Mouse (Mus musculus): ENCODE results near the gene Hhipl1. TPM values are rescaled to one million over a fixed set of nuclear protein-coding genes. Genes with fewer than 3 reads are reported as not detected.

The Hhipl1 gene
- polyA plus RNA-seq, 1 experiment from 2014 or later: 0.55 TPM

DNA sequence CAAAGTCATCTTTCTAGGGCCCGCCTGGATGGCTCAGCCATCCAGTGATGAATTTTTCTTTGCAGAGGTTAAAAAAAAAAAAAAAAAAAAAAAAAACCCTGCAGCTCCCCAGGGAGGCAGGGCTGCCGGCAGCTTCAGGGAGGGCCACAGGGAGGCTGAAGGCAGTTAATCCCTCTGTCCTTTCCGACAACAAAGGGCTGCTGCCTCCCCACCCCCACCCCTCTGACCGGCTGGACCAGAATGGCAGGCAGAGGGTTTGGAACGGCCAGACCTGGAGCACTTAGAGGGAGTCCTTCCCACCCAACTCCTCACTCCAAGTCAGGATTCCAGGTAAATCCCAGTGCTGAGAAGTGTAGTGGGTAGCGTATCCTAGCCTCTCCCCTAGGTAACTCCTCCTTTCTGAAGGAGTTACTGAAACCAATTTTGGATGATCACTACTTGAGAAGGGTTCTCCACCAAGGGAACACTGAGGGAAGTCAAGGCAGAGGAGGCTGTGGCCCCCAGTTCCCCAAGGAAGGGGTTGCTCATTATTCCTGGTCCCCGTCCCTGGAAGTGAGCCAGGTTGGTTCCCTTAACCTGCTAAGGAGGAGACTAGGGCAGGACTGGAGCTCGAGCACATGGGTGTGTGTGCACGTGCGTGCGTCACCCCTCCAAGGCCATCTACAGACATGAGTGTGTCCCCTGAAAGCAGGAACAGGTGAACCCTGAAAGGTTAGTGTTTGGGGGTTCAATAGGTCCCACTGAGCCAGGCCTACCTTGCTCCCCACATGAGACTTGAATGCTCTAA lies 20.7 kb upstream of the Hhipl1 start:
- H3K4me2 ChIP-seq (replicated peaks): no peak overlapping the region
- H3K9me3 ChIP-seq: no peaks in the 10 kb centered on the region
- 31% methylated on average over 11 of the region's 11 CpGs for WGBS
- H3K27me3 ChIP-seq (replicated peaks): no peaks in the 10 kb centered on the region
- no peaks in the 10 kb centered on the region for H3K36me3 ChIP-seq
- no peak overlapping the region for H3K27ac ChIP-seq
- peak; percentile 35; the same call in 1 of the 2 replicates for ATAC-seq
- H3K4me3 ChIP-seq (replicated peaks): no peak overlapping the region
- H3K9ac ChIP-seq: 0 out of 2 replicates have a peak overlapping the region, but pooled peaks have one; percentile 2
- peaks cover 11% of the 10 kb centered on the region for H3K4me1 ChIP-seq (replicated peaks)

DNA sequence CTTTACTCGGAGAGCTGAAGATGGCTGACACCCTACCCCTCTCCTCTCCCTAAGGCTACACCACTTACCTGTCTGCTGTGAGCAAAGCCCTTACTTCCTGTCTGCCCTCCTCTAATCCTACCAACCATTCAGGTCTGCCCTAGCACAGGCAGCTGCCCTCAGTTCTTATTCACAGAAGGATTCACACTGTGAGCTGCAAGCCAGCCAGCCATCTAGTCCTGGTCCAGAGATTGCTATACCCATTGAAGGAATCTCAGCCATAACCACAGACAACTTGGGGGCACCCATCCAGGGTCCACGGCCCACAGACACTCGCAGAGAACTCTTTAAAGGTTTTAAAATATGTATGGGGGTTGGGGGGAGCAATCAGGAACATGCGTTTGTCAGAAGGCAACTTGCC lies 19.7 kb upstream of the Hhipl1 start:
- H3K36me3 ChIP-seq: no peaks in the 10 kb centered on the region
- H3K4me2 ChIP-seq (replicated peaks): no peak overlapping the region
- no peak overlapping the region for H3K4me3 ChIP-seq (replicated peaks)
- H3K9me3 ChIP-seq: no peaks in the 10 kb centered on the region
- H3K9ac ChIP-seq: no peak overlapping the region
- ATAC-seq: no peak
- peaks cover 11% of the 10 kb centered on the region for H3K4me1 ChIP-seq (replicated peaks)
- WGBS: 81% methylated on average over 4 of the region's 4 CpGs
- H3K27ac ChIP-seq: no peak overlapping the region
- no peaks in the 10 kb centered on the region for H3K27me3 ChIP-seq (replicated peaks)

DNA sequence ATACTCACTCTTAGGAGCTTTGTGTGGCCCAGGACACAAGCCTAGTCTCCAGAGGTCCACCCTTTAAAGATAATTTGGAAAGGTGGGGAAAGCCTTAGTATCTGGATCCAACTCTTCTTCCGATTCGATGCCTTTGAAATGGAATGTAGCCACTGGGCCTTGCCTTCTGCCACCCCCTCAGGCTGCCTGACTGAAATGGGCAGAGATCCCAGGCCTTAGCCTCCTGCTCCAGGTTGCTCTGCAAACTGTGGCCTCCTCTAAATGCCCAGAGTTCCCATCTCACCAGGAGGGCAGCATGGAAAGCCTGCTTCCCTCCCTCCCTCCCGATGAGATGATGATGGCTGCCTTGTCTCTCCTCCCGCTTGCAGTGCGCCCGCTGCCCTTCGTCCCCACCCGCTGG lies 19.1 kb upstream of the Hhipl1 start:
- H3K4me2 ChIP-seq (replicated peaks): no peak overlapping the region

DNA sequence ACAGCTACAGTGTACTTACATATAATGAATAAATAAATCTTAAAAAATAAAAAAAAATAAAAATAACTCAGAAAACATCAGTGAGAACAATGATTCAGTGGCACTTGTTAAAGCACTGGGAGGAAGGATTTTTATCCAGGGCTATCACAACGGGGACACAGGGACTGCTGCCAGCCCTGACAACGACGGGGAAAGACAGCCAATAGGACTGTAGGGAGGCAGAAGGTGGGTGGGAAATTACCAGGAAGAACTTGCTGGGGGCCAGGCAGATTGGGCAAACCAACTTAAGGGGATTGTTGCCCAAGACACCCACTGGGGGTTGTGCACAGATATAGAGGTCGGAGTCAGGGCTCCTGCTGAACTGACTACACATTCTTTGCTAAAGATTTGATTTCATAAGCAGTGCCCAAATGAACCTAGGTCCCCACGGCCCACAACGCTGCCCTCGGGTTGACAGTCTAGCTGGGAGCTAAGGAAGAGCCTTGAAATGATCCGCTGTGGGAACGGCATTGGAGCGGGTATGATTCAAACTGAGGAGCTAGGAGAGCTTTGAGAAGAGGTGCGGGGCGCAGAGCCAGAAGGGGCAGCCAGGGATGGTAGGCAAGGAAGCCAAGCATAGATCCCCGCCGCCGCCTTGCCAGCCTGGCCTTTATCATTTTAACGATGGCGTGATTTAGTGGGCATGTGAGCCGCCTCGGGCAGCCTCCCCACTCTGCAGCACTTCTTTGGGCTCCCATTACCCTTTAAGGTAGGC lies 17.8 kb upstream of the Hhipl1 start:
- H3K4me2 ChIP-seq (replicated peaks): no peak overlapping the region
- WGBS: 75% methylated on average over 19 of the region's 19 CpGs
- no peak overlapping the region for H3K9ac ChIP-seq

More for the DNA sequence above, 19.1 kb upstream of the Hhipl1 start:
- Histone ChIP-seq H3K27ac (no peak overlapping the region), H3K9me3 (no peaks in the 10 kb centered on the region), H3K4me3 (replicated peaks) (no peak overlapping the region), H3K4me1 (replicated peaks) (peaks cover 11% of the 10 kb centered on the region), H3K36me3 (no peaks in the 10 kb centered on the region), H3K27me3 (replicated peaks) (no peaks in the 10 kb centered on the region), H3K9ac (no peak overlapping the region)
- WGBS: 95% methylated on average over 8 of the region's 8 CpGs
- no peak for ATAC-seq

DNA sequence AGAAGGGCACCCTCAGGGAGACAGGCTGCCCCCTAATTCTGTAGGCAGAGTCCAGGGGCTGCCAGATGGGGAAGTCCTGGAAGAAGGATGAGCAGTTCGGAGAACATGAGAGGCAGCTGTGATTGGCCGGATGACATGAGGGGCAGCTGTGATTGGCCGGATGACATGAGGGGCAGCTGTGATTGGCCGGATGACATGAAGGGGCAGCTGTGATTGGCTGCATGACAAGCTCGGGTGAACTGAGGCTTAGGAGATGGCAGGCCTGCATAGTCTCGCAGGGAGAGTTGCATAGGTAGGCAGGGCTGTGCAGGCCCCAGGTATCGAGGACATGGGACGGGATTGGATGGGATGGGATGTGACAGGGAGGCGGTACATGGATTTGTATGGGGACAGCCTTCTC lies 13.7 kb upstream of the Hhipl1 start:
- WGBS: 27% methylated on average over 9 of the region's 9 CpGs
- peaks cover 9% of the 10 kb centered on the region; the same call in 1 of the 2 replicates for H3K4me1 ChIP-seq (replicated peaks)
- no peaks in the 10 kb centered on the region for H3K36me3 ChIP-seq
- peak overlapping the region; percentile 37 for H3K4me2 ChIP-seq (replicated peaks)
- H3K27me3 ChIP-seq (replicated peaks): 0 out of 2 replicates have a peak, but pooled peaks cover 3% of the 10 kb centered on the region
- peak; percentile 65 for ATAC-seq
- H3K9ac ChIP-seq: no peak overlapping the region
- H3K4me3 ChIP-seq (replicated peaks): no peak overlapping the region
- H3K27ac ChIP-seq: no peak overlapping the region
- H3K9me3 ChIP-seq: no peaks in the 10 kb centered on the region

More for the DNA sequence above, 17.8 kb upstream of the Hhipl1 start:
- Histone ChIP-seq H3K27ac (no peak overlapping the region), H3K9me3 (no peaks in the 10 kb centered on the region), H3K36me3 (no peaks in the 10 kb centered on the region), H3K4me3 (replicated peaks) (no peak overlapping the region), H3K4me1 (replicated peaks) (peaks cover 20% of the 10 kb centered on the region), H3K27me3 (replicated peaks) (no peaks in the 10 kb centered on the region)
- ATAC-seq: no peak

DNA sequence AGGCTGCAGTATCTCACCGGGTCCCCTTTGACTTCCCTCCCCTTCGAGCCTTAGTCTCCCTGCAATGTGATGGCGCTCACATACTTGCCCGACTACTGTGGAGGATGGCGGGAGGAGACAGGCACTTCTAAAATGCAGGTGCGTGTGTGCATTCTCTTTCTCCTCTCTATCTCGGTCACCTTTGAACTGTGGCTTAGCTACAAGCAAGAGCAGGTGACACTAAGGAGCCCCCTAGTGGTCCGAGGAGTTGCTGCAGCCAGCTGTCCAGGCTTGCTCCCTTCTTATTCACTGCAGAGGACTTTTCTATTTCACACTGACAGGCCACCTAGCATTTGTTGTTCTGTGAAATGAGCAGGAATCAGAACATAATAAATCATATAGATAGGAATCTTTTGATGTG lies 13.1 kb upstream of the Hhipl1 start:
- Histone ChIP-seq H3K27me3 (replicated peaks) (0 out of 2 replicates have a peak, but pooled peaks cover 3% of the 10 kb centered on the region), H3K9me3 (no peaks in the 10 kb centered on the region), H3K27ac (no peak overlapping the region), H3K4me2 (replicated peaks) (peak overlapping the region; percentile 37), H3K4me1 (replicated peaks) (peaks cover 9% of the 10 kb centered on the region; the same call in 1 of the 2 replicates), H3K36me3 (no peaks in the 10 kb centered on the region), H3K9ac (no peak overlapping the region), H3K4me3 (replicated peaks) (no peak overlapping the region)
- ATAC-seq: peak; percentile 84
- 6% methylated on average over 8 of the region's 8 CpGs for WGBS

DNA sequence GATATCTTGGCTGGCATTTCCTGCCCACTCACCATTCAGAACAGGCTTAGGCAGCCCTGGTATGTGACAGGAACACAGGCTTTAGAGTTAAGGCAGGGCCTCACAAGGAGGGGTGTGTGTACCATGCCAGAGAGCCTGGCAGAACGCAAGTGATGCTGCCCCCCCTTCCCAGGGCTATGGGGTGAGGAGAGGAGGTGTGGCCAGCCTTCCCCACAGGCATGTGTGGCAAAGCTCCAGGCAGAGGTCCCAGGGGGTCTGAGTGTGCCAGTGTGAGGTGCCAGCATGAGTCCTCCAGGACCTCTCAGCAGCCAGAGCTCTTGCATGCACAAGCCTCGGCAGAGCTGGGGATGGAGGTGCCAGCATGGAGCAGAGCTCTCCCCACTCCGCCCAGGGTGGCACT lies 11.4 kb upstream of the Hhipl1 start:
- ATAC-seq: no peak
- WGBS: 60% methylated on average over 3 of the region's 3 CpGs

DNA sequence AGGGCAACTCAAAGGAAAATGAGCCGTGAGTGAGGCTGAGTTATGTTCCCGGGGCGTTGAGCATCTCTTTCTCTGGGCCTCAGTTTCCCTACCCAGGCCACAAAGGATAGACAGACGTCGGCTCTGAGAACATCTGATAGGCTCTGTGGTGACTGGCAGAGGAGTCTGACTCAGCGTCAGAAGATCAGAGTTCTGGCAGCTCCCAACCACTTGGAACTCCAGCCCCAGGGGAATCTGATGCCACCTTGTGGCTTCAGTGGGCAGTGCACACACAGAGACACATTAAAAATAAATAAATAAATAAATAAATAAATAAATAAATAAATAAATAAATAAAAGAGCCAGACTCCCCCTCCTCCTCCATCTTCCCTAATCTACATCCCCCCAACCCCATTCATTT lies 9.0 kb upstream of the Hhipl1 start:
- 78% methylated on average over 6 of the region's 6 CpGs for WGBS
- Histone ChIP-seq H3K4me3 (replicated peaks) (no peak overlapping the region), H3K9ac (no peak overlapping the region), H3K36me3 (no peaks in the 10 kb centered on the region), H3K27ac (no peak overlapping the region), H3K4me1 (replicated peaks) (peaks cover 9% of the 10 kb centered on the region; the same call in 1 of the 2 replicates), H3K27me3 (replicated peaks) (0 out of 2 replicates have a peak, but pooled peaks cover 3% of the 10 kb centered on the region), H3K4me2 (replicated peaks) (no peak overlapping the region), H3K9me3 (no peaks in the 10 kb centered on the region)
- ATAC-seq: no peak

More for the DNA sequence above, 11.4 kb upstream of the Hhipl1 start:
- Histone ChIP-seq H3K4me1 (replicated peaks) (peaks cover 9% of the 10 kb centered on the region; the same call in 1 of the 2 replicates), H3K9me3 (no peaks in the 10 kb centered on the region), H3K4me3 (replicated peaks) (no peak overlapping the region), H3K27me3 (replicated peaks) (0 out of 2 replicates have a peak, but pooled peaks cover 3% of the 10 kb centered on the region), H3K36me3 (no peaks in the 10 kb centered on the region), H3K4me2 (replicated peaks) (no peak overlapping the region), H3K27ac (no peak overlapping the region), H3K9ac (no peak overlapping the region)

DNA sequence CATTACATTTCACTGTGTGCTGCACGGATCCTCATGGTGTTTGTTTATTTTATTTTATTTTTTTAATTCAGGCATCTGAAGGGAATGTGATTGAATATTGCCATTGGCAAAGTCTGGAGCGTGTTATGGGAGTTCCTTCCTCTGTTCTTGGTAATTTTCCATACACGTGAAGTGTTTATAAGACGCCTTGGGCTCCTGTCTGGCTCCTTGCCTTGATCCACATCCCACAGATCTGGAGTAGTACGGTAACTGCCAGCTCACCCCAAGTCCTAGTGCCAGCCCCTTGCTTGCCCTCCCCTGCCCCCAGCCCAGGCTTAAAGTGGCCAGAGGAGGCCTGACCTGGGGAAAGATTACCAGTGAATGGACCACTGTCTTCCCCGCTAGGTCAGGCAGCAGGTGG lies 5.1 kb upstream of the Hhipl1 start:
- WGBS: 67% methylated on average over 6 of the region's 6 CpGs

DNA sequence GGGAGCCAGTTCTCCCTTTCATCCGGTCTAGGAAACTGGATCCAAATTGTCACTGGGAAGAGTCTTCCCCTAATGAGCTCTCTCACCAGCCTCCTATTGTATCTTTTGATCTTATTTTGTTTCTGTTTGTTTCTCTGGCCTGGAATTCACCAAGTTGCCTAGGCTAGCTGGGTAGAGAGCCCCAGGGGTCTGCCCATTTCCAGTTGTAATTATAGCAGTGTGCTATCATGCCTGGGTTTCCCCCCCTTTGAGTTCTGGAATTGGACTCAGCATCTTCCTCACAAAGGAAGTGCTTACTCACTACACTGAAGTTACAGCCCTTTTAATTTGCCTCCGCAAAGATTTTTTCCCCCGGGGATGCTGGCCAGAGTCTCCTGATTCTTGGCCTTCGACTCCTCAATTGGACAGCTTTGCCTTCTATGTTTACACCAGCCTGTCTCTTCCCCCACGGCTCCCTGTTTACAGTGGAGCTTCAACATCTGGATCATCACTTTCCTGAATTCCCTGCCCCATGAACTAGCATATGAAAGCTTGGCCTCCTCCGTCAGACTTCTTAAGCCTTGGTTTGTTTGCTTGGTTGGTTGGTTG lies 2.2 kb upstream of the Hhipl1 start:
- Histone ChIP-seq H3K36me3 (no peaks in the 10 kb centered on the region), H3K27ac (0 out of 2 replicates have a peak overlapping the region, but pooled peaks have one; percentile 27), H3K9ac (no peak overlapping the region), H3K9me3 (no peaks in the 10 kb centered on the region), H3K4me1 (replicated peaks) (peaks cover 6% of the 10 kb centered on the region), H3K4me3 (replicated peaks) (no peak overlapping the region), H3K4me2 (replicated peaks) (no peak overlapping the region), H3K27me3 (replicated peaks) (peaks cover 11% of the 10 kb centered on the region; the same call in 1 of the 2 replicates)
- no peak for ATAC-seq
- 35% methylated on average over 6 of the region's 6 CpGs for WGBS

More for the DNA sequence above, 5.1 kb upstream of the Hhipl1 start:
- H3K9me3 ChIP-seq: no peaks in the 10 kb centered on the region
- no peak overlapping the region for H3K9ac ChIP-seq
- peaks cover 5% of the 10 kb centered on the region for H3K4me1 ChIP-seq (replicated peaks)
- no peak for ATAC-seq
- peaks cover 10% of the 10 kb centered on the region; the same call in 1 of the 2 replicates for H3K27me3 ChIP-seq (replicated peaks)
- peak overlapping the region; percentile 14; the same call in 1 of the 2 replicates for H3K27ac ChIP-seq
- no peak overlapping the region for H3K4me2 ChIP-seq (replicated peaks)
- no peaks in the 10 kb centered on the region for H3K36me3 ChIP-seq
- H3K4me3 ChIP-seq (replicated peaks): no peak overlapping the region

DNA sequence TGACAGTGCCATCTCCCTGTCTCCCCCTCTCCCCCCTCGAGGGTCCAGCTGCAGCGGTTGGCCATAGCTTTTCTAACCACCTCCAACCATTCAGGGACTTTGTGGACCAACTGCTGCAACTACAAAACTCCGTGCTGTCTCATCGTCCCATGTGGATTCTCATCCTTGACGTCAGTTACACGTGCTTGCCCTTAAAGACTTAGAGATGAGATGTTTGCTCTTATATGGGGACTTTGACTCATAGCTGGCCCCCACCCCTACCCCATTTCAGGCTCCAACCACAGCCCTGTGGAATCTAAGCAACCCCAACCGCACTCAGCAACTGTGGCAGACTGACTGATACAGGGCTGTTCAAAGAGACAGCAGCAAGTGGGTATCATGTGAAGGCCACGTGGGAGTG lies 898 bp upstream of the Hhipl1 start:
- WGBS: 69% methylated on average over 8 of the region's 8 CpGs
- peak overlapping the region; percentile 94; the same call in 1 of the 2 replicates for H3K4me2 ChIP-seq (replicated peaks)
- H3K27ac ChIP-seq: no peak overlapping the region

DNA sequence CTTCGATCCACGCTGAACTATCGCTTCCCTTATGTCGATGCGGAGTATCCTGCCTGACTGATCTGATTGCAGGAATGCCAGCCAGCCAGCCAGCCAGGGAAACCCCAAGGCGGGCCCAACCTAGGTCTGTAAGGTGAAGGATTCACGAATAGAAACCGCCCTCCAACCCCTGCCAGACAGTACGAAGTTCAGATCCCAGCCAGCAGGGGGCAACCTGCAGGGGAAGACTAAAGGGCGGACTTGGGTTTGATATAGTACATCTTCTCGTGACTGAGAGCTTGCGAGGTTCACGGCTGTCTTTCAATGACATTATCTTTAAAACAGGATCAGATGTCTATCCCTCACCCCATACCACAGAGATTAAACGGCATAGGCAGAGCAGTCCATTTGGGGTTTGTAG lies 1.5 kb downstream of the Hhipl1 start:
- 28% methylated on average over 14 of the region's 14 CpGs for WGBS
- H3K9ac ChIP-seq: no peak overlapping the region
- no peaks in the 10 kb centered on the region for H3K9me3 ChIP-seq
- ATAC-seq: peak; percentile 34; the same call in 1 of the 2 replicates
- peaks cover 6% of the 10 kb centered on the region for H3K4me1 ChIP-seq (replicated peaks)
- H3K4me3 ChIP-seq (replicated peaks): no peak overlapping the region
- H3K4me2 ChIP-seq (replicated peaks): peak overlapping the region; percentile 22; the same call in 1 of the 2 replicates
- H3K27me3 ChIP-seq (replicated peaks): peaks cover 11% of the 10 kb centered on the region; the same call in 1 of the 2 replicates
- no peaks in the 10 kb centered on the region for H3K36me3 ChIP-seq
- H3K27ac ChIP-seq: no peak overlapping the region

More for the DNA sequence above, 898 bp upstream of the Hhipl1 start:
- Histone ChIP-seq H3K9ac (peak overlapping the region; percentile 70; the same call in 1 of the 2 replicates), H3K4me1 (replicated peaks) (peaks cover 6% of the 10 kb centered on the region), H3K9me3 (no peaks in the 10 kb centered on the region), H3K4me3 (replicated peaks) (no peak overlapping the region), H3K36me3 (no peaks in the 10 kb centered on the region), H3K27me3 (replicated peaks) (peaks cover 11% of the 10 kb centered on the region; the same call in 1 of the 2 replicates)
- ATAC-seq: no peak
